Mouse (Mus musculus): ENCODE data around the gene Fam173b. TPM values are rescaled to one million over a fixed set of nuclear protein-coding genes. Genes with fewer than 3 reads are reported as not detected.
A peak's percentile ranks its signal among the peaks of the same experiment; 100 is the strongest.

Fam173b gene
- 12.3 and 13.1 TPM in 2 replicates for polyA plus RNA-seq (2014; fragmentation: Nextera tagmentation; extraction: Ambion mirVana)

- Histone ChIP-seq H3K9ac (ENCODE audit: low read depth, low read length) (peak within 1 kb of the TSS; percentile 82), H3K27me3 (ENCODE audit: control insufficient read depth, insufficient read depth, low read length) (no peaks in the 10 kb centered on the region), H3K27ac (ENCODE audit: low read depth, low read length) (peak within 1 kb of the TSS; percentile 82), H3K4me3 (ENCODE audit: low read length) (peak within 1 kb of the TSS; percentile 67), H3K9me3 (ENCODE audit: control insufficient read depth, low read length) (no peaks in the 10 kb centered on the region), H3K4me1 (ENCODE audit: control insufficient read depth, insufficient read depth, low read length) (peaks cover 17% of the 10 kb centered on the region), H3K4me2 (replicated peaks; ENCODE audit: low read depth, low read length) (peak within 1 kb of the TSS; percentile 84), H3K36me3 (ENCODE audit: control insufficient read depth, insufficient read depth, low read length) (peaks cover 14% of the 10 kb centered on the region; the same call in 1 of the 2 replicates)
- ATAC-seq (ENCODE audit: low FRiP score, low TSS enrichment): peak; percentile 91
- WGBS: under 1% methylated on average over 63 of the region's 63 CpGs
These were observed at the start of gene Fam173b, which contains the start of gene Cct5 for GRCm38 (mm10) chr15:31601646-31602374. Gene Fam173b (plus strand): TSS chr15:31601852. Gene Cct5 (minus strand): TSS chr15:31601804.

DNA sequence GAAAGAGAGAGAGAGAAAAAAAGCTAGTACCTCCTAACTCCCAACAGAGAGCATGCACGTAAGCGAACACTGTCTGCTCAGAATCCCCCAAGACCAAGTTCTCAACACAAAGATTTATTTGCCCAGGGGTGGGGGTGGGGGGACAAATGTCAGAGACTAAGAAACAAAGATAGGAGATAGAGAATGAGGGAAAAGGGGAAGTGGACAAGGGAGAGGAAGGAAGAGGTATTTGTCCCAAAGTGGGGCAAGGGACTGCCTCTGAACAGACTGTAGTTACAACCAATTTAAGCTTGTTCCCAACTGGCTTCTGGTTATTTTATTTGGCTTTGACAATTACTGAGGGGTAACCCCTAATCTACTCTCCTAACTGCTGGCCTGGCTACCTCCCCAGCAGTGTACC is 46.8 kb upstream of the Fam173b start:
- no peak overlapping the region for H3K4me2 ChIP-seq (replicated peaks; ENCODE audit: low read depth, low read length)
- no peaks in the 10 kb centered on the region for H3K27me3 ChIP-seq (ENCODE audit: control insufficient read depth, insufficient read depth, low read length)
- H3K9me3 ChIP-seq (ENCODE audit: control insufficient read depth, low read length): no peaks in the 10 kb centered on the region
- ATAC-seq (ENCODE audit: low FRiP score, low TSS enrichment): no peak
- H3K27ac ChIP-seq (ENCODE audit: low read depth, low read length): no peak overlapping the region
- H3K36me3 ChIP-seq (ENCODE audit: control insufficient read depth, insufficient read depth, low read length): no peaks in the 10 kb centered on the region
- 81% methylated on average over 2 of the region's 2 CpGs for WGBS
- H3K4me1 ChIP-seq (ENCODE audit: control insufficient read depth, insufficient read depth, low read length): no peaks in the 10 kb centered on the region
- H3K4me3 ChIP-seq (ENCODE audit: low read length): no peak overlapping the region
- no peak overlapping the region for H3K9ac ChIP-seq (ENCODE audit: low read depth, low read length)

GRCm38 (mm10) chr15:31561390-31561789 is 40.3 kb upstream of the Fam173b start:
- WGBS: 83% methylated on average over 6 of the region's 6 CpGs
- ATAC-seq (ENCODE audit: low FRiP score, low TSS enrichment): no peak

GRCm38 (mm10) chr15:31561976-31562375 is 39.7 kb upstream of the Fam173b start:
- Histone ChIP-seq H3K27me3 (ENCODE audit: control insufficient read depth, insufficient read depth, low read length) (no peaks in the 10 kb centered on the region), H3K4me1 (ENCODE audit: control insufficient read depth, insufficient read depth, low read length) (peaks cover 4% of the 10 kb centered on the region; the same call in 1 of the 2 replicates), H3K4me2 (replicated peaks; ENCODE audit: low read depth, low read length) (no peak overlapping the region), H3K9me3 (ENCODE audit: control insufficient read depth, low read length) (no peaks in the 10 kb centered on the region; the same call in 1 of the 2 replicates), H3K36me3 (ENCODE audit: control insufficient read depth, insufficient read depth, low read length) (no peaks in the 10 kb centered on the region), H3K4me3 (ENCODE audit: low read length) (no peak overlapping the region), H3K27ac (ENCODE audit: low read depth, low read length) (no peak overlapping the region), H3K9ac (ENCODE audit: low read depth, low read length) (no peak overlapping the region)
- 97% methylated on average over 4 of the region's 4 CpGs for WGBS
- no peak for ATAC-seq (ENCODE audit: low FRiP score, low TSS enrichment)

More at GRCm38 (mm10) chr15:31561390-31561789, 40.3 kb upstream of the Fam173b start:
- no peaks in the 10 kb centered on the region; the same call in 1 of the 2 replicates for H3K9me3 ChIP-seq (ENCODE audit: control insufficient read depth, low read length)
- no peak overlapping the region for H3K4me2 ChIP-seq (replicated peaks; ENCODE audit: low read depth, low read length)
- H3K36me3 ChIP-seq (ENCODE audit: control insufficient read depth, insufficient read depth, low read length): no peaks in the 10 kb centered on the region
- no peak overlapping the region for H3K4me3 ChIP-seq (ENCODE audit: low read length)
- H3K9ac ChIP-seq (ENCODE audit: low read depth, low read length): no peak overlapping the region
- no peaks in the 10 kb centered on the region for H3K27me3 ChIP-seq (ENCODE audit: control insufficient read depth, insufficient read depth, low read length)
- H3K4me1 ChIP-seq (ENCODE audit: control insufficient read depth, insufficient read depth, low read length): peaks cover 4% of the 10 kb centered on the region; the same call in 1 of the 2 replicates
- H3K27ac ChIP-seq (ENCODE audit: low read depth, low read length): no peak overlapping the region

DNA sequence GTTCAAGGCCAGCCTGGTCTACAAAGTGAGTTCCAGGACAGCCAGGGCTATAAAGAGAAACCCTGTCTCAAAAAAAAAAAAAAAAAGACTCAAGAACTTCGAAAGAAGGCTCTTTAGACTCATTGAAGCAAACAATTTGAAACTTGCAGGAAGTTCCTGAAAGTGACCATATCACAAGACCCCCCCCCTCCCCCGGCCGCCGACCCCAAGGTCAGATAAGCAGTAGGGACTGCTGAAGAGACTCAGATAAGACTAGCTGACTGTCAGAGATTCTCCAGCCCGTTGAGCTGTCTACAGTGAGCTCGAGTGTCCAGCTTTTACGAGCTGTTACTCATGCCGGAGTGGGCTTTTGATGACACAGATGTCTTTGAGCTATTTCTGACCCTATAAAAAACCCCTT is 38.8 kb upstream of the Fam173b start:
- no peak for ATAC-seq (ENCODE audit: low FRiP score, low TSS enrichment)
- peaks cover 4% of the 10 kb centered on the region; the same call in 1 of the 2 replicates for H3K4me1 ChIP-seq (ENCODE audit: control insufficient read depth, insufficient read depth, low read length)
- no peak overlapping the region for H3K9ac ChIP-seq (ENCODE audit: low read depth, low read length)
- no peak overlapping the region for H3K27ac ChIP-seq (ENCODE audit: low read depth, low read length)
- H3K4me3 ChIP-seq (ENCODE audit: low read length): no peak overlapping the region
- no peaks in the 10 kb centered on the region for H3K36me3 ChIP-seq (ENCODE audit: control insufficient read depth, insufficient read depth, low read length)
- no peaks in the 10 kb centered on the region; the same call in 1 of the 2 replicates for H3K9me3 ChIP-seq (ENCODE audit: control insufficient read depth, low read length)
- WGBS: 60% methylated on average over 8 of the region's 8 CpGs
- no peaks in the 10 kb centered on the region for H3K27me3 ChIP-seq (ENCODE audit: control insufficient read depth, insufficient read depth, low read length)
- no peak overlapping the region for H3K4me2 ChIP-seq (replicated peaks; ENCODE audit: low read depth, low read length)

GRCm38 (mm10) chr15:31563577-31564546 is 37.8 kb upstream of the Fam173b start:
- H3K27me3 ChIP-seq (ENCODE audit: control insufficient read depth, insufficient read depth, low read length): no peaks in the 10 kb centered on the region
- no peak overlapping the region for H3K9ac ChIP-seq (ENCODE audit: low read depth, low read length)
- H3K9me3 ChIP-seq (ENCODE audit: control insufficient read depth, low read length): no peaks in the 10 kb centered on the region; the same call in 1 of the 2 replicates
- peak overlapping the region; percentile 13; the same call in 1 of the 2 replicates for H3K4me2 ChIP-seq (replicated peaks; ENCODE audit: low read depth, low read length)
- peaks cover 8% of the 10 kb centered on the region; the same call in 1 of the 2 replicates for H3K4me1 ChIP-seq (ENCODE audit: control insufficient read depth, insufficient read depth, low read length)
- 47% methylated on average over 19 of the region's 19 CpGs for WGBS
- no peak for ATAC-seq (ENCODE audit: low FRiP score, low TSS enrichment)
- H3K4me3 ChIP-seq (ENCODE audit: low read length): no peak overlapping the region
- no peaks in the 10 kb centered on the region for H3K36me3 ChIP-seq (ENCODE audit: control insufficient read depth, insufficient read depth, low read length)
- H3K27ac ChIP-seq (ENCODE audit: low read depth, low read length): no peak overlapping the region

DNA sequence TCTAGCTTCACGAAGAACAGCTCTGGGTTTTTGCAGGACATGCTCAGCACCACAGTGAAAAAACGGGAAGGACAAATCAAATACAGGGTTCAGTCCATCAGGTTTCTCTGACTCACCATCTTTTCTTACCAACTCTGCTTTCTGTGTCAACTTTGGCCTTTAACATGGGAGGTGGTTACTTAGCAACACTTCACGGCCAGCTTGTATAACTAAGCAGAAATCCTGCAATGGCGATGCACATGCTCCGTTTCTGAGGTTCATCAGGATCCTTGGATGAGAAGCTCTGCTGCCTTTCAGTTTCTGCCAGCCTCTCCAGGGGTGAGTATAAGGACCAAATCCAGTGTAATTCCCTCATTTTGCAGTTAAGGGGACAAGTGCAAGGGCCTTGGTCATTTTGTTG is 36.5 kb upstream of the Fam173b start, which contains the start of gene Cmbl:
TSS of gene Cmbl (plus strand) at position 206 of the 400 bp plus-strand sequence.
- H3K36me3 ChIP-seq (ENCODE audit: control insufficient read depth, insufficient read depth, low read length): no peaks in the 10 kb centered on the region
- no peaks in the 10 kb centered on the region for H3K27me3 ChIP-seq (ENCODE audit: control insufficient read depth, insufficient read depth, low read length)
- no peak within 1 kb of the TSS for H3K9ac ChIP-seq (ENCODE audit: low read depth, low read length)
- no peak for ATAC-seq (ENCODE audit: low FRiP score, low TSS enrichment)
- H3K27ac ChIP-seq (ENCODE audit: low read depth, low read length): no peak within 1 kb of the TSS
- H3K4me3 ChIP-seq (ENCODE audit: low read length): no peak within 1 kb of the TSS
- no peaks in the 10 kb centered on the region; the same call in 1 of the 2 replicates for H3K9me3 ChIP-seq (ENCODE audit: control insufficient read depth, low read length)
- 72% methylated on average over 5 of the region's 5 CpGs for WGBS
- no peak within 1 kb of the TSS for H3K4me2 ChIP-seq (replicated peaks; ENCODE audit: low read depth, low read length)
- H3K4me1 ChIP-seq (ENCODE audit: control insufficient read depth, insufficient read depth, low read length): peaks cover 8% of the 10 kb centered on the region; the same call in 1 of the 2 replicates

- H3K9ac ChIP-seq (ENCODE audit: low read depth, low read length): no peak overlapping the region
- no peak overlapping the region for H3K4me3 ChIP-seq (ENCODE audit: low read length)
These were observed 35.9 kb upstream of the Fam173b start for GRCm38 (mm10) chr15:31565786-31566185.

More at GRCm38 (mm10) chr15:31565786-31566185, 35.9 kb upstream of the Fam173b start:
- no peaks in the 10 kb centered on the region for H3K27me3 ChIP-seq (ENCODE audit: control insufficient read depth, insufficient read depth, low read length)
- no peak overlapping the region for H3K4me2 ChIP-seq (replicated peaks; ENCODE audit: low read depth, low read length)
- H3K27ac ChIP-seq (ENCODE audit: low read depth, low read length): no peak overlapping the region
- no peaks in the 10 kb centered on the region; the same call in 1 of the 2 replicates for H3K9me3 ChIP-seq (ENCODE audit: control insufficient read depth, low read length)
- 77% methylated on average over 1 of the region's 1 CpGs for WGBS
- no peaks in the 10 kb centered on the region for H3K36me3 ChIP-seq (ENCODE audit: control insufficient read depth, insufficient read depth, low read length)
- peaks cover 8% of the 10 kb centered on the region; the same call in 1 of the 2 replicates for H3K4me1 ChIP-seq (ENCODE audit: control insufficient read depth, insufficient read depth, low read length)
- ATAC-seq (ENCODE audit: low FRiP score, low TSS enrichment): no peak
